Mouse (Mus musculus) heart, embryonic 16.5 days (tissue): ENCODE data around the gene Mmp14. TPM values are rescaled to one million over a fixed set of nuclear protein-coding genes. Genes with fewer than 3 reads are reported as not detected.

Experiments used
- ATAC-seq: fragments of 200-750 bp; cut with Nextera tagmentation; replicated peaks from 2 replicates; pipeline ENCODE4 v1.8.0; 2017; ENCODE audit warnings: moderate number of reproducible peaks; ENCODE audit not compliant: insufficient read depth, low FRiP score; ENCODE audit errors: extremely low read depth
- H3K27ac ChIP-seq: fragments of 300-500 bp; sonication (generic); 2 replicates; pipeline ENCODE4 v1.5.1; 2014; ENCODE audit warnings: mild to moderate bottlenecking, low read length, control low read depth, moderate library complexity
- H3K27me3 ChIP-seq: fragments of 300-500 bp; sonication (generic); 2 replicates; pipeline ENCODE4 v1.6.1; 2014; ENCODE audit warnings: low read length, mixed read lengths; ENCODE audit not compliant: control insufficient read depth, insufficient read depth
- H3K36me3 ChIP-seq: fragments of 300-500 bp; sonication (generic); 2 replicates; pipeline ENCODE4 v1.6.1; 2014; ENCODE audit not compliant: control insufficient read depth, insufficient read depth
- H3K4me1 ChIP-seq: fragments of 300-500 bp; sonication (generic); 2 replicates; pipeline ENCODE4 v1.6.1; 2014; ENCODE audit warnings: low read length, mixed read lengths; ENCODE audit not compliant: control insufficient read depth, insufficient read depth
- H3K4me2 ChIP-seq: fragments of 300-500 bp; sonication (generic); 2 replicates; pipeline ENCODE4 v1.6.1; 2014; ENCODE audit warnings: low read depth, mild to moderate bottlenecking, control low read depth, low read length
- H3K4me3 ChIP-seq: fragments of 300-500 bp; sonication (generic); 2 replicates; pipeline ENCODE4 v1.5.1; 2014; ENCODE audit warnings: mild to moderate bottlenecking, control low read depth, low read length
- H3K9ac ChIP-seq: fragments of 300-500 bp; sonication (generic); 2 replicates; pipeline ENCODE4 v1.6.1; 2014; ENCODE audit warnings: low read length, control low read depth
- H3K9me3 ChIP-seq: fragments of 300-500 bp; sonication (generic); replicated peaks from 2 replicates; pipeline ENCODE4 v1.6.1; 2016; ENCODE audit warnings: low read length; ENCODE audit not compliant: control insufficient read depth
- WGBS: fragments of 180-500 bp; shearing (Covaris S2); extraction: QIAGEN DNeasy Blood & Tissue Kit; methylation state at CpG from one replicate; pipeline ENCODE4 v1.1.7; 2014; 5-methylcytosine and 5-hydroxymethylcytosine counted together
- polyA plus RNA-seq: library from polyadenylated mRNA; unstranded; fragments of >200 nt; fragmentation: Nextera tagmentation; extraction: Ambion mirVana; gene quantifications from 2 replicates; pipeline ENCODE4 v1.2.1, GENCODE M21; 2015

Mmp14 gene
- polyA plus RNA-seq, 1 experiment from 2014 or later = 89.5 TPM

DNA sequence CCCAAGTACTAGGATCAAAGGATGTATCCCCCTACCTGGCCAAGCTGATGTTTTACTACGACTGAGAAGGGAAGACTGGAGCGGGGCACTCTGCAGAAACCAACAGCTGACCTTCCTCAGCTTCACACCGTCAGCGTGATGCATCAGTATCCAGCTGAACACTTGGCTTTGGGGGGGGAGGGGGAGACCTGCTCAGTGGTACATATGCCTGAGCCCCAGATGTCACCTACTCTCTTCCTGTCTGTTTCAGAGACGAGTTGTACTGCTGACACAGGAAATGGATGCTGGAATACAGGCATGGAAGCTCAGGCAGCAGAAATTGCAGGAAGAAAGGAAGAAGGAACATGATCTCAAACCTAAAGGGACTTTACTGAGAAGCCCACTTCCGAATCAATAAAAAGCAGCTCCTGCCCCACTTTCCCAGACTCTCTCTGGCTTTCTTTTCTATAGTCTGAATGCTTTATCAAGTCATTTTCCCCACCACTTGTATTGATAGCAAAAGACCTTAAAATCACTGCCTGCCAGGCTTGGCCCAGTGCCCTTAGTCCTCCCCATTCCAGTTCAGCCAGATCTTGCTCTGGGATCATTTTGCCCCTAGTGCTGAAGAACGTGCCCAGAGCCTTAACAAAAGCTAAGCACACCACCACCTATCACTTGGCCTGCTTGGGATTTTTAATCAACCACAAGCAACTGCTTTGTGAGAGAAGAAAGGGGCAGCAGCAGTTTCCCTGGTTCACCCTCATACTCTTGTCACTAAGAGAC lies 1.9 kb upstream of the Mmp14 start:
- peak overlapping the region; percentile 96 for H3K27ac ChIP-seq
- H3K4me1 ChIP-seq = peaks cover 41% of the 10 kb centered on the region
- no peak overlapping the region for H3K4me3 ChIP-seq
- 38% methylated on average over 7 of the region's 7 CpGs for WGBS
- no peaks in the 10 kb centered on the region for H3K27me3 ChIP-seq
- H3K36me3 ChIP-seq = peaks cover 5% of the 10 kb centered on the region
- no peaks in the 10 kb centered on the region for H3K9me3 ChIP-seq
- H3K4me2 ChIP-seq = peak overlapping the region; percentile 80; the same call in 1 of the 2 replicates
- H3K9ac ChIP-seq = peak overlapping the region; percentile 97
- no peak for ATAC-seq

DNA sequence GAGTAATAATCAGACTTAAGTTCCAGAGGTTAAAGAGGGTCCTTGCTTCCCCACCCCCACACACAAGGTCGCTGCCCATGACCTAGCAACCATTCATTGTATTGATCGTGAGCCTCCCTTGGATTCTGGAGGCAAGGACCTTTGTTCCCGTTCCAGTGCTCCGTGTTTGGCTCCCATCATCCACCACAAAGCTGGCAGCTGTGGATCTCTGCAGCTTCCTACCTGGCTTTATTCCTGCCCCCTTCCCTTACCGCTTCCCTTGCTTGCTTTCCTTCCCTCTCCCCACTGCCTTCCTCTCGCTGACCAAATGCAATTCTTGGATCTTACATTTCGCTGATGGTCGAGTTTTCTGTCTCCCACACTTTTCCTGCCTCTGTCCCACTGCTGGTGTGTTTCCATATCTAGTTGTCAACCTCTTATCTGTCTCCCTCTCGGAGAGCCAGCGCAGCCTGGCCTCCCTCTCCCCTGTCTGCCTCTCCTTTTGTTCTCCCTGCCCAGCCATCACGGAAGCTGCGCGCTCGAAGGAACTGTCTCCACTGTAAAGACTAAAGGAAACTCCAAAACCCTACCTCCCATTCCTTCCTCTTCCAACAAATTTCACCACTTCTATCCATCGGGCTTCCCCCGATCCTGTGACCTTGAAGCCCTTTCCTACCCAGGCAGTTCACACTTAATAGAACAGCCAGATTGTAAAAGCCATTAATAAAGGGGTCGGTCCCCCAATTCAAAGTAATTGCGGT lies 836 bp upstream of the Mmp14 start:
- H3K4me1 ChIP-seq = peaks cover 41% of the 10 kb centered on the region
- peak overlapping the region; percentile 97 for H3K9ac ChIP-seq
- peak overlapping the region; percentile 83 for H3K4me3 ChIP-seq
- peaks cover 5% of the 10 kb centered on the region for H3K36me3 ChIP-seq
- H3K27me3 ChIP-seq = no peaks in the 10 kb centered on the region
- WGBS = 5% methylated on average over 18 of the region's 18 CpGs
- peak overlapping the region; percentile 80 for H3K4me2 ChIP-seq
- H3K9me3 ChIP-seq = no peaks in the 10 kb centered on the region
- peak overlapping the region; percentile 96 for H3K27ac ChIP-seq
- ATAC-seq = no peak

- peaks cover 5% of the 10 kb centered on the region for H3K36me3 ChIP-seq
- H3K27ac ChIP-seq = peak overlapping the region; percentile 96
- peak; percentile 21; the same call in 1 of the 2 replicates for ATAC-seq
- H3K9ac ChIP-seq = peak overlapping the region; percentile 97
- H3K4me2 ChIP-seq = peak overlapping the region; percentile 80
- no peaks in the 10 kb centered on the region for H3K9me3 ChIP-seq
- H3K27me3 ChIP-seq = no peaks in the 10 kb centered on the region
- 1% methylated on average over 54 of the region's 54 CpGs for WGBS
- peak overlapping the region; percentile 83 for H3K4me3 ChIP-seq
- peaks cover 36% of the 10 kb centered on the region for H3K4me1 ChIP-seq
Observed at GRCm38 (mm10) chr14:54432078-54432836, 845 bp downstream of the Mmp14 start.

DNA sequence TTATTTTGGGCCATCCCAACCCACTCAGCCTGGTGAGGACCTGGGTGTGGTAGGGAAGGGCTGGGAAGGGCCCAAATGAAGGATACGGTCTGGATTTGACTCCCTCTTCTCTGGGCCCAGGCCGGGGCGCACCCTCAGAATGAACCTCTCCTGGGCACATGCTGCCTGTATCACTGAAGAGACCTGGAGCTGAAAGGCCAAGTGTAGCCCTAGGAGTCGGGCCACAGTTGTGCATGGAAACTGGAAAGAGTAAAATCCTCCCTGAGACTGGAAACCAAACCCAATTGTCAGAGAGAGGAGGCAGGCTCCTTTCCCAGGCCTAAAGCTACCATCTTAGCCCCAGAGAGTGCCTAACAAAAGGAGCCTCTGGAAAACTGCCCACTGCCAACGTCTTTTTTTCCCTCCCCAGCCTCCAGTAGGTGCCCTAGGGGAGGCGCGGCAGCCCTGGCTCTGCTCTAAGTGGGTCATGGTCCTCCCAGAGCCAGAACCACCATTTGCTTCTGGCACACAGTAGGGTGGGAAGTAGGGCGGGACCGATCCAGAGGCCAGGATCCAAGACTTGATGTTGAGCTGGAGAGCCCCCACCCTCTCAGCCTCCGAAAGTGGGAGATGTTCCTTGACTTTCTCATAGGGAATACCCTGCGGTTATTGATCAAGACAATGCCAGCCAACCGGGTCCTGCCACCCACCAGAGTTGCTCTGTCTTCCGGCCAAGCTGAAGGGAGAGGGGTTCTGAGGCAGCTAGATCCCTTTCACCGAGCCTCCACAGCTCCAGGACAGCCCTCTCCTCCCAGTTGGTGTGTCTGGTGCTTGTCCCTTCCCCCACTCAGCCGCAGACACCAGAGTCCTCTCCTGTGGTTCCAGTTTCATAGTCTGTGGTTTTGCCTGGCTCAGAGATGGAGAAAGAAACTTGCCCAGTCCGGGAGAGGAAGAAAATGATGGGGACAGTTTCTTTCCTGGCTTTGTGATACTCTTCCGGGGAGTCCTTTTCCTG lies 1.7 kb downstream of the Mmp14 start:
- Histone ChIP-seq H3K27ac (peak overlapping the region; percentile 96), H3K4me3 (peak overlapping the region; percentile 83), H3K9me3 (no peaks in the 10 kb centered on the region), H3K4me1 (peaks cover 36% of the 10 kb centered on the region), H3K4me2 (peak overlapping the region; percentile 80), H3K27me3 (no peaks in the 10 kb centered on the region), H3K36me3 (peaks cover 6% of the 10 kb centered on the region), H3K9ac (peak overlapping the region; percentile 97)
- no peak for ATAC-seq
- 31% methylated on average over 17 of the region's 17 CpGs for WGBS

DNA sequence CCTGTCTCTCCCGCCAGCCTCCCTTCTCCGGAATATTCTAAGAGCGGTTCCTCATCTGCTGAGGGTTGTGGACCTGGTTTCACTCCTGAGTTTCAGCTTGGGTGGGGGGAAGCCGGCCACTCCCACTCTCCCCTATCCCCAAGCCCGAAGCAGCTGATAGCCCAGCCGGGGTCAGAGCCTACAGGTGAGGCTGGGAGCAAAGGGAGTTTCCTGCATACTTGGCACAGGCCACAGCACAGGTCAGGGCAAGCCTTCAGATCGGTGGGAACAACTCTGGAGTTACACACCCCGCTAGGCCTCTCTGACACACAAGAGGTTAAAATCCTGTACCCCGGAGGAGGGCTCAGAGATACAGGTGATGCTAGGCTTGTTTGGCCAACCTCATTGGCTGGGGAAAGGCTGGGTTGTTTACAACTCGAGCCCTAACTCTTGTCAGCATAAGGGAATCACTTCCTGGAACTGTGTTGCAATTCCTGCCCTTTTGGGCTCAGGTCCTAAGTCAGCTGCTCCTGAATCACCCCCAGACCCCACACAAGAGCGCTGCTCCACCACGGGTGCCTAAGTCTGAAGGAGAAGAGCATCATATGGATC lies 2.6 kb downstream of the Mmp14 start:
- H3K9ac ChIP-seq = peak overlapping the region; percentile 97

GRCm38 (mm10) chr14:54435194-54435918 lies 3.9 kb downstream of the Mmp14 start:
- 66% methylated on average over 11 of the region's 11 CpGs for WGBS
- Histone ChIP-seq H3K36me3 (peaks cover 20% of the 10 kb centered on the region), H3K27me3 (no peaks in the 10 kb centered on the region), H3K27ac (no peak overlapping the region), H3K4me2 (no peak overlapping the region), H3K4me3 (no peak overlapping the region), H3K4me1 (peaks cover 19% of the 10 kb centered on the region), H3K9ac (no peak overlapping the region), H3K9me3 (no peaks in the 10 kb centered on the region)
- no peak for ATAC-seq

More for the DNA sequence above, 2.6 kb downstream of the Mmp14 start:
- H3K4me1 ChIP-seq = peaks cover 32% of the 10 kb centered on the region
- H3K4me3 ChIP-seq = peak overlapping the region; percentile 83
- H3K36me3 ChIP-seq = peaks cover 10% of the 10 kb centered on the region
- H3K27me3 ChIP-seq = no peaks in the 10 kb centered on the region
- H3K27ac ChIP-seq = peak overlapping the region; percentile 96
- no peaks in the 10 kb centered on the region for H3K9me3 ChIP-seq
- WGBS = 55% methylated on average over 12 of the region's 12 CpGs
- peak overlapping the region; percentile 80 for H3K4me2 ChIP-seq
- ATAC-seq = no peak

DNA sequence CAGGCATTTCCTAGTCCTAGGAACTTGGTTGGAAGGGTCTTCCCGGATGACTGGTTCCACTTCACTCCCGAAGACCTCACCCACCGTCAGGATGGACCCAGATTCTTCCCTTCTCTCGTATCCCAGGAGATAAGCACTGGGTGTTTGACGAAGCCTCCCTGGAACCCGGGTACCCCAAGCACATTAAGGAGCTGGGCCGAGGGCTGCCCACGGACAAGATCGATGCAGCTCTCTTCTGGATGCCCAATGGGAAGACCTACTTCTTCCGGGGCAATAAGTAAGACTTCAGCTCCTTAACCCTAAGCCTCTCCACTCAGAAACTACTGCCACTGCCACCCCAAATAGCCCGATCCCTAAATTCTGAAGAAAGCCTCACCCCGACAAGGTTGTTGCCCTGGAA lies 7.7 kb downstream of the Mmp14 start:
- peaks cover 23% of the 10 kb centered on the region for H3K36me3 ChIP-seq
- ATAC-seq = no peak
- H3K9ac ChIP-seq = no peak overlapping the region

More for the DNA sequence above, 7.7 kb downstream of the Mmp14 start:
- WGBS = 88% methylated on average over 12 of the region's 12 CpGs
- Histone ChIP-seq H3K4me2 (no peak overlapping the region), H3K27me3 (no peaks in the 10 kb centered on the region), H3K9me3 (no peaks in the 10 kb centered on the region), H3K27ac (no peak overlapping the region), H3K4me1 (peaks cover 5% of the 10 kb centered on the region), H3K4me3 (no peak overlapping the region)
